Mouse (Mus musculus): ENCODE data around the gene Cyb5r3.

The Cyb5r3 gene

DNA sequence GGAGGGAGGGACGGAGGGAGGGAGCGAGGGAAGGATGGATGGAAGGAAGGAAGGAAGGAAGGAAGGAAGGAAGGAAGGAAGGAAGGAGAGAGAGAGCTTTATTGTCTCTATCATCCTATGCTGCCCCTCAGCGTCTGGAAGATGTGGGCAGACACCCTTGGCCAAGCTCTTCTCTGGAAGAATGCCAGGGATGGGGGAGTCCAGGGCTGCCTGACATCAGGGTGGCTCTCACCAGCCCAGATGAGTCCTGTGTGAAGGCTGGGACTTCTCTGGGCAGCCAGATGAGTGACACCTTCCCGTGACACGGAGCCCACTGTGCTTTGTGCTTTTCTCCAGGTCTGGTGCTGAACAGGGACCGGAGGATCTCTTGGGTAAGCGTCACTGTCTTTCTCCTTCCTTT, 60.5 kb downstream of the Cyb5r3 start:
- ATAC-seq (ENCODE audit: insufficient number of reproducible peaks, low FRiP score, low TSS enrichment): no peak

DNA sequence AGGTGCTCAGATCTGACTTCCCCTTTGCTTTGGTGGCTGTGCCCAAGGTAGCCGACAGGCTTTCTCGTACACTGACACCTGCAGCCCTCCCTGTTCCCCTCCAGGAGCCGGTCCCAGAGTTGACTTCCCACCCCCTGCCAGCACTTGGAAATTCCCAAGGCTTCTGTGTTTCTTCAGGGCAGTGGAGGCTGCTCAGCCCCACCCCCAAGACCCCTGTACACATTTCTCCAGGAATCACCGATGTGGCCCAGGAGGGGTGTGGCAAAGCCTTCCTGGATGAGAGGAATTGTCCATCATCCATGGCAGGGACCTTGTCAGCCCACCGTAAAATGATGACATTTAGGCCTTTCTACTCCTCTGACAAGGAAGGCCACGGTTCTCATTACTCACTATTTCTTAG, 61.1 kb downstream of the Cyb5r3 start:
- no peak for ATAC-seq (ENCODE audit: insufficient number of reproducible peaks, low FRiP score, low TSS enrichment)

GRCm38 (mm10) chr15:83107814-83108213, 64.6 kb downstream of the Cyb5r3 start:
- ATAC-seq (ENCODE audit: insufficient number of reproducible peaks, low FRiP score, low TSS enrichment): no peak

GRCm38 (mm10) chr15:83106426-83106825, 66.0 kb downstream of the Cyb5r3 start:
- ATAC-seq (ENCODE audit: insufficient number of reproducible peaks, low FRiP score, low TSS enrichment): no peak

Data from cerebellum, adult (tissue).